Mouse (Mus musculus) embryonic facial prominence, embryonic 15.5 days (tissue): ENCODE data around the gene Atrnl1. TPM values are rescaled to one million over a fixed set of nuclear protein-coding genes. Genes with fewer than 3 reads are reported as not detected.
"Not testable (repeated sequence)": the region's sequence is repeated elsewhere in the genome, so short reads cannot be mapped to it uniquely, and the experiment has no call there.

Source experiments
- ATAC-seq: fragments of 200-750 bp; cut with Nextera tagmentation; 2 replicates; pipeline ENCODE4 v1.8.0; 2017; ENCODE audit warnings: low read depth, moderate TSS enrichment; ENCODE audit not compliant: insufficient number of reproducible peaks, low FRiP score, low TSS enrichment
- H3K27ac ChIP-seq: fragments of 300-500 bp; sonication (generic); replicated peaks from 2 replicates; pipeline ENCODE4 v1.5.1; 2015; ENCODE audit warnings: mild to moderate bottlenecking, inconsistent platforms
- H3K27me3 ChIP-seq: fragments of 300-500 bp; sonication (generic); 2 replicates; pipeline ENCODE4 v1.6.1; 2015; ENCODE audit warnings: inconsistent platforms
- H3K36me3 ChIP-seq: fragments of 300-500 bp; sonication (generic); 2 replicates; pipeline ENCODE4 v1.6.1; 2015; ENCODE audit warnings: mild to moderate bottlenecking, inconsistent platforms
- H3K4me1 ChIP-seq: fragments of 300-500 bp; sonication (generic); 2 replicates; pipeline ENCODE4 v1.6.1; 2015; ENCODE audit warnings: inconsistent platforms
- H3K4me2 ChIP-seq: fragments of 300-500 bp; sonication (generic); replicated peaks from 2 replicates; pipeline ENCODE4 v1.6.1; 2015; ENCODE audit warnings: mild to moderate bottlenecking, inconsistent platforms
- H3K4me3 ChIP-seq: fragments of 300-500 bp; sonication (generic); replicated peaks from 2 replicates; pipeline ENCODE4 v1.5.1; 2015; ENCODE audit warnings: mild to moderate bottlenecking, inconsistent platforms
- H3K9ac ChIP-seq: fragments of 300-500 bp; sonication (generic); 2 replicates; pipeline ENCODE4 v1.6.1; 2015; ENCODE audit warnings: inconsistent platforms
- H3K9me3 ChIP-seq: fragments of 300-500 bp; sonication (generic); replicated peaks from 2 replicates; pipeline ENCODE4 v1.6.1; 2016; ENCODE audit warnings: inconsistent platforms
- WGBS: fragments of 180-500 bp; shearing (Covaris S2); methylation state at CpG from one replicate; pipeline ENCODE4 v1.1.7; 2015; 5-methylcytosine and 5-hydroxymethylcytosine counted together
- polyA plus RNA-seq: library from polyadenylated mRNA; unstranded; fragments of >200 nt; fragmentation: Nextera tagmentation; extraction: Ambion mirVana; gene quantifications from 2 replicates; pipeline ENCODE4 v1.2.1, GENCODE M21; 2015

The Atrnl1 gene
- polyA plus RNA-seq, 1 experiment from 2014 or later: 7.1 TPM

- Histone ChIP-seq H3K4me3 (no peak overlapping the region), H3K36me3 (peaks cover 6% of the 10 kb centered on the region; the same call in 1 of the 2 replicates), H3K4me2 (no peak overlapping the region), H3K27me3 (no peaks in the 10 kb centered on the region), H3K27ac (no peak overlapping the region), H3K9me3 (no peaks in the 10 kb centered on the region), H3K9ac (no peak overlapping the region), H3K4me1 (no peaks in the 10 kb centered on the region)
- 84% methylated on average over 13 of the region's 13 CpGs for WGBS
- ATAC-seq: no peak
Observed at GRCm38 (mm10) chr19:57970342-57970895, 359.6 kb downstream of the Atrnl1 start.

GRCm38 (mm10) chr19:57975201-57975600 is 364.4 kb downstream of the Atrnl1 start:
- peaks cover 12% of the 10 kb centered on the region; the same call in 1 of the 2 replicates for H3K36me3 ChIP-seq
- no peak overlapping the region for H3K4me3 ChIP-seq
- H3K27ac ChIP-seq: no peak overlapping the region
- H3K9me3 ChIP-seq: no peaks in the 10 kb centered on the region
- no peaks in the 10 kb centered on the region for H3K4me1 ChIP-seq
- no peak for ATAC-seq
- no peak overlapping the region for H3K4me2 ChIP-seq
- no peak overlapping the region for H3K9ac ChIP-seq
- no peaks in the 10 kb centered on the region for H3K27me3 ChIP-seq
- 86% methylated on average over 6 of the region's 6 CpGs for WGBS

- Histone ChIP-seq H3K9ac (no peak overlapping the region), H3K4me2 (no peak overlapping the region), H3K4me3 (no peak overlapping the region), H3K36me3 (no peaks in the 10 kb centered on the region), H3K27me3 (no peaks in the 10 kb centered on the region), H3K9me3 (no peaks in the 10 kb centered on the region), H3K4me1 (peaks cover 4% of the 10 kb centered on the region; the same call in 1 of the 2 replicates), H3K27ac (no peak overlapping the region)
- 0 out of 2 replicates have a peak, but pooled peaks have one; percentile 34 for ATAC-seq
- 70% methylated on average over 21 of the region's 21 CpGs for WGBS
Observed at GRCm38 (mm10) chr19:57985918-57986900, 375.4 kb downstream of the Atrnl1 start.

GRCm38 (mm10) chr19:57987696-57988393 is 377.0 kb downstream of the Atrnl1 start:
- peaks cover 4% of the 10 kb centered on the region; the same call in 1 of the 2 replicates for H3K4me1 ChIP-seq
- no peaks in the 10 kb centered on the region for H3K27me3 ChIP-seq
- no peak for ATAC-seq
- no peaks in the 10 kb centered on the region for H3K36me3 ChIP-seq
- H3K9me3 ChIP-seq: no peaks in the 10 kb centered on the region
- no peak overlapping the region for H3K27ac ChIP-seq
- WGBS: 88% methylated on average over 17 of the region's 17 CpGs
- H3K9ac ChIP-seq: no peak overlapping the region
- H3K4me2 ChIP-seq: no peak overlapping the region
- H3K4me3 ChIP-seq: no peak overlapping the region

GRCm38 (mm10) chr19:57988559-57989093 is 377.8 kb downstream of the Atrnl1 start:
- ATAC-seq: no peak
- WGBS: 49% methylated on average over 10 of the region's 10 CpGs
- Histone ChIP-seq H3K4me3 (no peak overlapping the region), H3K9ac (no peak overlapping the region), H3K27ac (no peak overlapping the region), H3K36me3 (no peaks in the 10 kb centered on the region), H3K4me2 (no peak overlapping the region), H3K4me1 (peaks cover 4% of the 10 kb centered on the region; the same call in 1 of the 2 replicates), H3K9me3 (no peaks in the 10 kb centered on the region), H3K27me3 (no peaks in the 10 kb centered on the region)

- H3K4me3 ChIP-seq: no peak overlapping the region
- 81% methylated on average over 14 of the region's 14 CpGs for WGBS
- no peaks in the 10 kb centered on the region for H3K9me3 ChIP-seq
- H3K36me3 ChIP-seq: no peaks in the 10 kb centered on the region
- no peak overlapping the region for H3K27ac ChIP-seq
- H3K9ac ChIP-seq: no peak overlapping the region
- ATAC-seq: no peak
- H3K4me2 ChIP-seq: no peak overlapping the region
- H3K27me3 ChIP-seq: no peaks in the 10 kb centered on the region
- H3K4me1 ChIP-seq: peaks cover 4% of the 10 kb centered on the region; the same call in 1 of the 2 replicates
Observed at GRCm38 (mm10) chr19:57991099-57991760, 380.4 kb downstream of the Atrnl1 start.

GRCm38 (mm10) chr19:57994174-57994833 is 383.5 kb downstream of the Atrnl1 start:
- not testable (repeated sequence) for H3K4me2 ChIP-seq, H3K27me3 ChIP-seq, H3K27ac ChIP-seq, H3K4me1 ChIP-seq, ATAC-seq, H3K9me3 ChIP-seq, H3K36me3 ChIP-seq, H3K4me3 ChIP-seq, H3K9ac ChIP-seq
- whole genome bisulfite sequencing: 84% methylated on average over 15 of the region's 15 CpGs

- Histone ChIP-seq H3K4me2 (no peak overlapping the region), H3K27ac (no peak overlapping the region)
- WGBS: 95% methylated on average over 8 of the region's 8 CpGs
Observed at GRCm38 (mm10) chr19:57995015-57995414, 384.2 kb downstream of the Atrnl1 start.

GRCm38 (mm10) chr19:57997961-57998360 is 387.1 kb downstream of the Atrnl1 start:
- no peaks in the 10 kb centered on the region for H3K27me3 ChIP-seq
- no peak overlapping the region for H3K27ac ChIP-seq
- no peaks in the 10 kb centered on the region for H3K36me3 ChIP-seq
- no peak overlapping the region for H3K4me3 ChIP-seq
- no peak overlapping the region for H3K4me2 ChIP-seq
- no peaks in the 10 kb centered on the region for H3K9me3 ChIP-seq
- 41% methylated on average over 4 of the region's 4 CpGs for WGBS
- H3K9ac ChIP-seq: no peak overlapping the region
- H3K4me1 ChIP-seq: no peaks in the 10 kb centered on the region
- ATAC-seq: no peak

More at GRCm38 (mm10) chr19:57995015-57995414, 384.2 kb downstream of the Atrnl1 start:
- peak; percentile 54; the same call in 1 of the 2 replicates for ATAC-seq
- Histone ChIP-seq H3K9me3 (no peaks in the 10 kb centered on the region), H3K9ac (no peak overlapping the region), H3K4me1 (no peaks in the 10 kb centered on the region), H3K27me3 (no peaks in the 10 kb centered on the region), H3K36me3 (no peaks in the 10 kb centered on the region), H3K4me3 (no peak overlapping the region)

GRCm38 (mm10) chr19:58011636-58012035 is 400.8 kb downstream of the Atrnl1 start:
- no peak for ATAC-seq
- Histone ChIP-seq H3K27me3 (no peaks in the 10 kb centered on the region), H3K36me3 (no peaks in the 10 kb centered on the region), H3K9ac (no peak overlapping the region), H3K4me3 (no peak overlapping the region), H3K4me2 (no peak overlapping the region), H3K27ac (no peak overlapping the region), H3K4me1 (peaks cover 1% of the 10 kb centered on the region; the same call in 1 of the 2 replicates), H3K9me3 (no peaks in the 10 kb centered on the region)
- WGBS: 65% methylated on average over 1 of the region's 1 CpGs
